Mouse (Mus musculus) mesoderm, embryonic 11.5 days (tissue): ENCODE measurements around the gene Apobec3.

ENCODE experiments used
- DNase-seq: peaks from one replicate; pipeline ENCODE4 v3.0.0-alpha.2; 2012; ENCODE audit warnings: low read depth, low spot score

Apobec3 gene

DNA sequence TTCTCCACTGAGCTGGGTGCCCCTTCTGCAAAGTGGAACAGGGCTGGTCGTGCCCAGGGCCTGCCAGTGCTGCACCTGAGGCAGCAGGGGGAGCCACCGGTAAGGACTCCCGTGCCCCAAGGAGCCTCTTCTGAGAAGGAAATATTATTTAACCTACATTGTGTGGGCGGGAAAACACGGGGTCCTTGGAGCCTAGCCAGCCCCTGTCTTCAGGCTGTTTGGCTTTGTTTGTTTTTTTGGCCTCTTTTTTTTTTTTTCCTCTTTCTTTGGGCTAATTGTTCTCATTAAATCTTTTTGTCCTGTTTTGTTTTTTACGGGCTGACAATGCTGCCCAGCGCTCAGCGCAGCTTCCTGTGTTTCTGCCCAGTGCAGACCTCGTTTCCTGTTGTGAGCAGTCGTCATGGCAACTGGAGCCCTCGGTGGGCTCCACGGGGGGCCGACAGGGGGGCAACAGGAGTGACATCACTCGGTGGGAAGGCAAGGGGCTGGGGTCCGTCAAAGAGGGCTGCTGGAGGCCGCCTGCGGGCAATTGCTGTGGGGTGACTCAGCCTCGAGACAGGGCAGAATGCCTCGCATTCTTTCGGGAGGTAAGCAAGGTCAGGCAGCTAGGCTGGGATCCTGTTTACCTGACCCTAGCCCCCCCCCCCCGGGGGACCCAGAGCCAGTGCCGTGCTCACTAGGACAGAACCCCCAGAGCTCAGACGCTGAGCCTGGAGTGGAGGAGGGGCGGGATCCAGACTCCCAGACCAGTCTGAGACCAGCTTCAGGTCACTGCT lies 59.0 kb downstream of the Apobec3 start:
- DNase-seq, result peak; percentile 90

- DNase-seq, result no peak
These were observed 59.8 kb downstream of the Apobec3 start for GRCm38 (mm10) chr15:79951226-79951625.

- DNase-seq, result peak; percentile 67
These were observed 60.5 kb downstream of the Apobec3 start for GRCm38 (mm10) chr15:79951730-79952503.

- no peak for DNase-seq
These were observed 61.2 kb downstream of the Apobec3 start for GRCm38 (mm10) chr15:79952504-79953231.

DNA sequence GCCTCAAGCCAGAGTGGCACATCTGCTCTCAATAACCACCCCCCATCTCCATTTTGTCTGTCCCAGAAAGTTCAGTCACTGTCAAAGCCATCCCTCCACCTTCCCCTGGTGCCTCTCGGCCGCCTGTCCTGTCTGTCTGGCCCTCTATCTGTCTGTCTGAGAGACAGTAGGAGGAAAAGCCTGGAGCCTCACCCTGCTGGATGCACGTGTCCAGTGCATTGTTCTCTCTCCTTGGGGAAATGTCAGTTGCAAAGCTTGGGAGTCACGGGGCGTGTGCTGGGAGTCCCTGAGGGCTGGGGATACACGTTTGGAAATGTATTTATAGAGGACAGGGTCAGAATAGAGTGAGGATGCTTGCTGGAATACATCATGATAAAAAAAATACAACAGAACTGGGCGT lies 62.0 kb downstream of the Apobec3 start:
- DNase-seq, result no peak

DNA sequence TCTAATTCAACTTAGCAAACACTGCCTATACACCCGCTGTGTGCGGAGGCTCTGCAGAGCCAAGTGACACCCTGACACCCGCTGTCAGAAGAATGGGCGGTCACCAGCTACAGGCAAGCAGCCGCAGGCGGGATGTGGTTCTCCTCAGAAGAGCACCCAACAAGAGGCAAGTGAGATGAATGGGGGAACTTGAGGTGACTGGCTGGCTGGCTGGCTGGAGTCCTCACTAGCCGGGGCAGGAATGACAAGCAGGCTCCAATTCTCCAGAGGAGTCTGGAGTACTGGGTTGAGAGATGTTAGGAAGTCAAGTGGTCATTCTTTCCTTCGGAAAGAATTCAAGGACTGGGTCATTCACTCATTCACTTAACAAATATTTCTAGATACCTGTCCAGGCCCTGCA lies 65.1 kb downstream of the Apobec3 start:
- no peak for DNase-seq

DNA sequence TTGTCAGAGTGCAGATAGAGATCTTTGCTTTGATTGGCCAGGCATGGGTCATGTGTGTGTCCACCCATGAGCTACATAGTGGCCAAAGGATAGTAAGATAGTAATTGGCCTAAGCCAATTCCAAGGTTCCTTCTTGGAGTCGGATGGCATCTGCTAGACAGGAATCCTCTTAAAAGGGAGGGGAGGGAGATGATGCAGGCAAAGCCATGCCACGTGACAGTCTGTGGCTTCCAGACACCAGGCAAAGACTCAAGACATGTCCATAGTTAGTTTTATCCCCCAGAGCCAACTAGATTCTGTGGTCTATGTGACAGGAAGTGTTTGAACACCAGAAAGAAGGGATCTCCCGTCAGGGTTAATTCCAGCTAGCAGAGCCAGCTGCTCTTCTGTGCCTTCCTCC lies 67.0 kb downstream of the Apobec3 start:
- DNase-seq, result no peak

GRCm38 (mm10) chr15:79961366-79961921 lies 70.0 kb downstream of the Apobec3 start:
- peak; percentile 63 for DNase-seq

GRCm38 (mm10) chr15:79962661-79963060 lies 71.2 kb downstream of the Apobec3 start:
- DNase-seq, result no peak

DNA sequence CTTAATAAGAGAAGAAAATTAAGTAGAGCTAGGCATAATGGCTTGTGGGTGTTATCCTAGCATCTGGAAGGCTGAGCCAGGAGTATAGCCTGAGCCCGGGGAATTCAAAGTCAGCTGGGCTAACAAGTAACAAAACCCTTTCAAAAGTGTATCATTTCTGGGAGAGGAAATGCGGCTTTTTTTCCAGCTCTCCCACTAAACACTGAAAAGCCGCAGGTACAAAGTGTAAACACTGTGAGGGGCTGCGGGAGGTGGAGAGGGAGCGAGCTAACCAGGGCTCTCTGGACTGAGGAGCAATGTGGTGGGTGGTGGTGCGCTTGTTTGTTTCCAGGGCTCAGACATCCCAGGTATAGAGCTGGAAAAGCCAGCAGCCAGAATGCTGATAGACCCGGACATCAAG lies 72.9 kb downstream of the Apobec3 start:
- no peak for DNase-seq
